Mouse (Mus musculus) thymus, postnatal 14 days (tissue): ENCODE data around the gene Stx16.

Source experiments
- DNase-seq: peaks from one replicate; pipeline ENCODE4 v3.0.0; 2021

The Stx16 gene

DNA sequence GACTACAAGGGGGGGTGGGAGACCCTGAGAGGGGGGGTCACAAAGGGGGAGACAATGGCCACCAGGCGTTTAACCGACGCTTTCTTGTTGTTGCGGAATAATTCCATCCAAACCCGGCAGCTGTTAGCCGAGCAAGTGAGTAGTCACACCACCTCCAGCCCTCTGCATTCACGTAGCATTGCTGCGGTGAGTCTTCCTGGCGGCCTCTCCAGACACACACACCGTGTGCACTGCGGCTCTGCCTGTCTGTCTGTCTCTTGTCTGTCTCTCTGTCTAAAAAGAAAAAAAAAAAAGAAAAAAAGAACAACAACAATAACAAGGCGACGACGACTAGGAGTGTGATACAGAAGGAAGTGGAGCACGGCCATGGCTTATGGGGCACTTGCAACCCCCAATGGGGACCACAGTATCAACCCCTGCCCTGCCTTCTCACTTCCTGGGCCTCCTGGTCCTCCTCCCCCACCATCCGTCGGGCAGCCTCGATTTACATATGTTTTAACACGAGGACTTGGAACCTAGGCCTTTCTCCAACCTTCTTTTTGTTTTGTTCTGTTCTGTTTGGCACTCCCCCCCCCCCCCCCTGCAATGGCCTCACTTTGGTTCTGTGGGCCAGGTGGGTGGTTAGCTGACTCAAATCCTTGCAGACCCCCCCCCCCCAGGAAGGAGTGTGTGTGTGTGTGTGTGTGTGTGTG is 1.0 kb downstream of the Stx16 start:
- peak; percentile 72 for DNase-seq

DNA sequence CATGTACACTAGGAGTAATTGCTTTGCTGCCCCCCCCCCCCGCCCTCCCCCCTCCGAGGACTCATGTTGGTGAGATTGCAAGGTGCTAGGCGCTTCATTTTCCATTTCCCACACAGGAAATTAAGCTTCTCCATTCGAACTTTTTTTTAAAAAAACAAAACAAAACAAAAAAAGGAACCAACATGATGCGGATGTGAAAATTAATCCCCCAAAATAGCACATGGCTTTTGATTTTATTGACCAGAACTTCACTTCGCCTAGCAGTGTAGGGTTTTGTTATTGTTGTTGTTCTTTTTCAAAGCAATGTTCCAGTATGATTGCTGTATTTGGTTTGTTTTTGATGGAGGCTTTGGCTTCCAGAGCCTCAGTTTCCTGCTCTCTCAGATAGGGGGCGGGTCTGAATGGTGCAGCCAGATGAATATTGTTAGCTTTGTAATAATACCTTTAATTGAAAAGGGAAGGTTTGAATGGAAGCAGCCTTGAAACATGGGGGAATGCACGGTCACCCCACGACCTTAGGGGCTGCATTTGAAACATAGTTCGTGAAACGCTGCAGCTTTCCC is 1.7 kb downstream of the Stx16 start:
- DNase-seq: peak; percentile 11

DNA sequence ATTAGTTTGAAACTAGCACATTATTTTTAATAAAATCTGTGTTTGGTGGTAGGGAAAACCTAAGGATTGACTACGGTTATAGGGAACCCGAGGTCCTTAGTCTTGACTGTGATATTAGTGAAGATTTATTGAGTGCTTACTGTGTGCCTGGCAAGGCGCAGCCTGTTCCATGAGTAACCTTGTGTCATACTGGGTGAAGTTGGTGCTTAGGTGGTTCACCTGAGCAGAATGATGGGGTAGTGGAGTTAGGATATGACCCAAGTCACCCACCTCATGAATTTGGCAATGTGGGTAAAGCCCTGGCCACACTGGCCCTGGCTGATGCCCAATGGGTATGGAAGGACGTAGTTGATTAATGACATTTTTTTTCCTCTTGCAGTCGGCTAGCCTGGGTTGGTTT is 5.7 kb downstream of the Stx16 start:
- no peak for DNase-seq

DNA sequence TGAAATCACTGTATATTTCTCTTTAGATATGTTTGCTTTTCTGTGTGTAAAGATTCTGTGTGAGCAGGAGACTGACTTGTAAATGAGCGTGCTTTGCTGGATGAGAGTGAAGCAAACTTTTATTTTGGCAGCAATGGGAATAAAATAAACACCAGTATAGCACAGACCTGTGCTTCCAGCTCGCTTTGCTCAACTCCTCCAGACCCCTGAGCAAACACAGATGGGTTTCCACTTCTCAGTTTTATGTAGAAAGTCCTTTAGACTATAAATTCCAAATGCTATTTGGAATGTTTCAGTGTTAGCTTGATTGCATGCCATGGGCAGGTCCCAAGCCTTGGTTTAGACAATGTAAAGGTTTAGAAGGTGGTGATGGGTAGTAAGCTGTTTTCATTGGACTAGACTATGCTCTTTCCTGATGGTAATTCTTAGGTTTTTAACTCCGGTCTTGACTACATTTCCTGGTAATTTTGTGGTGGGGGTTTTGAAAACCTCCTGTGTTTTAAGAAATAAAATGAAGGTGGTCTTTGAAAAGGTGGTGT is 6.3 kb downstream of the Stx16 start:
- no peak for DNase-seq

DNA sequence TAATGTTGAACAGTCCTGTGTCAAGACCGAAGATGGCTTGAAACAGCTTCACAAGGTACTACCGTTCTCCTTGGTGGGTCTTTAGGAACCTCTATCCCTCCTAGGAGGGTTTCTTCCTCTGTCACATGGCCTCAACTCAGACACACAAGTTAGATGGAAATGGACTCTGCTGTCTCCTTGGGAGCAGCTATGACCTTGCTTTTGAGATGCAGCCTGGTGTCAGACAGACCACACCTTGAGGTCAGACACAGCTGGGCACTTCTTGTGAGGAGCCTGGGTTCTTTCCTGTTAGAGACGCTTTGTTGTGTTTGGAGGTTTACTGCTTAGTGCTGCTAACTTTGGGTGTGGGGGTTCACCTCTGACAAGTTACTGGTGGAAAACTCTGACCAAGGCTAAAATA is 19.0 kb downstream of the Stx16 start:
- DNase-seq: no peak

DNA sequence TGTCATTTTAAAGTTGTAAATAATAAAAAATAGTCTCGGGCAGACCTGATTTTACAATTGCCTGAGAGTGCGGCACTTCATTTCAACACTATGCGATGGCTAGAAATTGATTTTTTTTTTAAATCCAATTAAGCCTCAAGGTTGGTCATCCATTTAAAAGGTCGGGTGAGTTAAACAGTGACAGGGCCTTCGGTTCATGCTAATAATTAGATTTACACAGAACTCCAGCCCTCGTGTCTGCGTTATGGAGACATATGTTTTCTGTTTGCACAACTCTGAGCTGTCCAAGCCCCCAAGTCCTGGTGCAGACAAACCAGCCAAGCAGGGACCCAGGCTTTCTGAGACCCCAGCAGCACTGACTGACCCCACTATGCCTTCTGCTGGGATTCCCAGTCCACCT is 26.3 kb downstream of the Stx16 start:
- DNase-seq: no peak

DNA sequence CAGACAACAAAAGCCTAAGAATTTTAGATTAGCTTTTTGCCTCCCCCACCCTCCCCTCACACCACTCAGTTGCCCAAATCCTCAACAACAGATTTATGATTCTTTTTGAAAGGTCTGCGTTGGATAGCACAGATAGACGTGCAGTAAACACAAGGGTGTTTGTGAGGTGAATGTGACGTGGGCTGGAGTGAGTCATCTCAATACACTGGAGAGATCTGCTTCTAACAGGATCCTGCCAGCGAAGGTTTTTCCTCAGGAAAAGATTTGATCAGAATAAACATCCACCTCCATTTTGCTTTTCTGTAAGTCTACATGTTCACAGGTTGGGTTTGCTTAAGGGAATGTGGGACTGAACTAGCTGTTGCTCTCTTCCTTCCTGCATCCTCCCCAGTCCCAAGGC is 27.4 kb downstream of the Stx16 start:
- DNase-seq: no peak

DNA sequence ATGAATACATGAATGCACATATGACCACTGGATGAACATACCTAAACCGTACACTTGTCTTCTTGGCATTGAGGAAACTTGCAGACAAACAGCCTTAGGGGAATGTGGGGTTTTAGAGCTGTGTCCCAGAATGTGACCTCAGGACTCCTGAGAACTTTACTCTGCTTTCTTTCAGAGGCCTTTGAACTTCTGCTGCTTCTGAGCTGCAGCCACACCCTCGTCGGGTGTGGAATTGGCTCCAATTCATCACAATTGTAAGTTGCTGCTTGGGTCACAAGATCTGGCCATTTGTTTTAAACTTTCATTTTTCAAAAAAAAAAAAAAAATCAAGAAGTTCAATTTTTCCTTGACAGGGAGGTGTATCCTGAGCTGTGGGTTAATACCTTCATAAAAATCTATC is 31.3 kb downstream of the Stx16 start:
- DNase-seq: no peak

DNA sequence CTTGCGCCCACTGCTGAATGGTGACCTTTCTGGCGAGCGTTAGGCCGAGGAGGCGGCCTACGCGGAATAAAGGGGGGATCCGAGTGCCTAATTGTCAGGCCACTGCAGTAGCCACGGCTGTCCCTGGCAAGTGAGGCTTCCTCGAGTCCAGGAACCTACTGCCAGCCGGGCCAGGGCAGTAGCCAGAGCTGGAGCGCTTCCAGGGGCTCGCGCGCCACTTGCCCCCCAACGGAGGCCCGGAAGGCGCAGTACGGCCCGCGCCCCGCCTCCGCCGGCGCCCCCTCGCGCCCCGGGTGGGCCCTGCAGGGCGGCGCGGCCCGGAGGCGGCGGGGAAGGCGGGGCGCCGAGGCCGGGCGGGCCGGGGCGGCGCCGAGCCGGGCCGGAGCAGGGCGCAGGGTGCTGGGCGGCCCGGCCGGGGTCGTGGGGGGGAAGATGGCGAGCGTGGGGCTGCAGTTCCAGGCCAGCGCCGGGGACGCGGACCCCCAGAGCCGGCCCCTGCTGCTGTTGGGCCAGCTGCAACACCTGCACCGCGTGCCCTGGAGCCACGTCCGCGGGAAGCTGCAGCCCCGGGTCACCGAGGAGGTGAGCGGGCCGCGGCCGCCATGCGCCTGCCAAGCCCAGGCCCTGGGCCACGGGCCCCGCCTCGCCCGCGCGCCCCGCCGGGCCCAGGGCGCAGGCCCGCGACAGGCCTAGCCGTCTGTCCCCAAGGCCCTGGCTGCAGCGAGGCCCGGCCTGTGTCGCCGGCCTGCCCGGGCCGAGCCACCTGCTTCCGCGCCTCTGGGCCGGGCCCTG is 34.1 kb downstream of the Stx16 start, which contains the start of gene Npepl1:
Gene Npepl1 (plus strand): TSS at position 359 of the 792 bp plus-strand sequence.
- peak; percentile 80 for DNase-seq

DNA sequence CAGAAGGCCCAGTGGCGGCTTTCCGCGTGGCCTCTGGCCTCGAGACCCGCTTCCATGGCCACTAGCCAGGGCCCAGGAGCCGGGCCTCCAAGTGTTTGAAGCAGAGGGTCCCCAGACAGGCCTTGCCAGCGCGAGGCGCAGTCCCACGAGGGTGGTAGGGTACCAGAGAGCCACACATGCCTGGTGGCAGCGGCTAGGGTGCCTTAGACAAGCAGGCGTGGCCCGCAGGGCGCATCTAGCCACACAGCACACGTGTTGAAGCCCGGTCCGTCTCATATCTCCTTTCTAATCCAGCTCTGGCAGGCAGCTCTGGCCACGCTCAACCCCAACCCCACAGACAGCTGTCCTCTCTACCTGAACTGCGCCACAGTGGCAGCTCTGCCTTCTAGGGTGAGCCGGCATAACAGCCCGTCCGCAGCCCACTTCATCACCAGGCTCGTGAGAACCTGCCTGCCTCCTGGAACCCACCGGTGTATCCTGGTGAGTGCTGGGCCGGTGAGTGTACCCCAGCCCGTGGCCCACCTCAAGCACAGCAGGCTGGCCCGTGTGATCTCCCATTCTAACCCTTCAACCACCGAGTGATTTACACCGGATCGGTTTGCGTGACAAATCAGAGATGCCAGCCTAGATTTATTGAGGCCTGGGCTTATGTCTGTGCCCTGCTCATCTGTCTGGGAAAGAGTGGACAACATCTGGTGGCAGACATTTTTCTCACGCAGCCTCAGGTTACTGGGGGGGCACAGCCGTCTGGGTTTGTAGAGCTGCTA is 34.9 kb downstream of the Stx16 start:
- peak; percentile 59 for DNase-seq

DNA sequence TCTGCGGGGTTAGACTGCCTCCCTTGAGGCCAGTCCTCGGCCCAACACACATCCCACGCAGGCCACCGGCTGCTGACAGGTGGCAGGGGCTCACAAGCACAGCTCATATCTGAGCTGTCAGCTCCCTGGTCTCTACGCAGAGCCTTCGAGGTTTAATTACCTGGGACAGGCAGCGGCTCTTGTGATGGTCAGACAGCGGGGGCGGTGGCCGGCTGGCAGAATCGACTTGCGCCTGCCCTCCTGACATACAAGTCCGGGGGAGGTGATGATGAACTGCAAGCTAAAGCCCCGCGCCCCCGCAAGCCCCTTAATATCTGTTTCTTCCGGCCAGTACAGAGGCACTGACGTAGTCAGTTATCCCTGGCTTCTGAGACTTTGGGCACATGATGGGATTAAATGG is 36.8 kb downstream of the Stx16 start:
- no peak for DNase-seq

DNA sequence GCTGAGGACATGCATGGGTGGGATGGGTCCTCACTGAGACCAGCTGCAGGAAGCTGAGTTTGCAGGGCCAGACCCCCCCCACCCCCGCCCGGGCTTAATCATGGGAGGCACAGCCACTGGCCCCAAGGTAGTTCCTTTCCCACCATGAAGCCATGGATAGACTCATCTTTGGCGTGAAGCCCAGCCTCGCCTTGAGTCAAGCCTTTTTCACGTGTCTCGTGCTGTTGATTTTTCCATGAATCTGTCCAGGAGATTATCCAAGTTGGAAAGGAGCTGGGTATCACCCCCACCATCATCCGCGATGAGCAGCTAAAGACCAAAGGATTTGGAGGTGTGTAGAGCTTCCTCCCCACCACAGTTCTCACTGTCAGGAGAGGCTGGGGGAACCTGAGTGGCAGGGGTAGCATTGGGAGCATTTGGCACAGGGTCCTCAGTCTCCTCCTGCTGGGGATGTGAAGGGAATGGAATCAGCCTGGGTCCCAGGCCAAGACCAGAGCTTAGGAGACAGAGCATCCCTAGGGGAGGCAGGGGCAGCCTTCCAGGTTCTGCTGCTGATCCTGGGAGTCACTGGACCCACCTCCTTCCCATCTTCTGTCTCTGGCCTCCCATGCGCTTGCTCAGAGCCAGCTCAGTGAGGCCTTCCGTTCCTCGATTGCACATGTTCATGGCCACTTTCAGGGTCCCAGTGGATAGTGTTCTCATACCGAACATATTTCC is 38.2 kb downstream of the Stx16 start:
- no peak for DNase-seq

DNA sequence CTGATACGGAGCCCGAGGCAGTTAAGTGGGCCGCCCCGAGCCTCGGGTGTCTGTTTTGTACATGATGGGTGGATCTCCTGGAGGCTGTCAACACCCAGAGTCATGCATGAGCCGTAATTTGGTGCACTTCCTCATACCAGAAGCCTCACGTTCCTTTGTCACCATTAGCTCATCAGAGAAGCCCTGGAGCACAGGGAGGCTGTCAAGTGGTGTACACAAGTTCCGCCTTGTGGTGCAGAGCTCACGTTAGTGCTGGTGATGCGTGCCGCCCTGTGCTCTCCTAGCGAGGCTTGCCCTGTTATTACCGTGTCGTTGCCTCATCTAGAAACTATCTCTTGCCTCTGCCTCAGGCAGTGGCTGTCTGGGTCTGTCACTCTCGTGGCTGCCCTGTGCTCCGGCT is 40.8 kb downstream of the Stx16 start:
- no peak for DNase-seq

DNA sequence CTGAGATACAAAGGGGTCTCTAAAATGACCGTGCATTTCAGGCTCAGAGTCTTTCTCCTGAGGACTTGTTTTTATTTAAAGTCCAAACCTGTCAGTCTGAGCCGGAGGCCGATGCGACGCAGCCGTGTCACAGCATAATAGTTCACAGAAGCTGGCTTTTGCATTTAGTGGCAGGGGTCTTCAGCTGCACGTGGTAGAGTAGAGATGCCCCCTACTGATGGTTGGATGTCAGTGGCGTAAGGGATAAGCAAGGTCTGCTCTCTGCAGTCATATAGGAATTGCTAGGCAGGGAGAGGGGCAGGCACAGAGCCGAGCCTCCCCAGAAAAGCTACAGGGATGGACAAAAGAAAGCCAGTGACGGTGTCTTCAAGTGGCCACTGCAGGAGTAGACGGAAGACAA is 42.0 kb downstream of the Stx16 start:
- no peak for DNase-seq

DNA sequence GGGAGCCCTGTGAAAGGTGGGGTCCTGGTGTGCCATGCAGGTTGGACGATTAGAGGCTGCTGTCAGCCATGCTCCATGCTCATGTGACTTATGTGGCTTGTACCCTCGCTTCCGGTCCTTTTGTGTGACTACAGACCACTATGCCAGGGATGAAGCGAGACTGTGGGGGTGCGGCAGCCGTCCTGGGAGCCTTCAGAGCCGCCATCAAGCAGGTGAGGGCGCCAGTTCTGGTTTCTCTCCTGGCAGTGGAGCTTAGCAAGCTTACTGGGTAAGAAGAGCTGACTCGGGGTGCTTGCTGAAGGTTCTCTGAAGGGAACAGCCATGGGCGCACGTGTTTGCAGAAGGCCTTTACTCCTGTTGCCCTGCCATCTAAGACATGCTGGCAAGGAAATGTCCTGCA is 43.2 kb downstream of the Stx16 start:
- DNase-seq: no peak

DNA sequence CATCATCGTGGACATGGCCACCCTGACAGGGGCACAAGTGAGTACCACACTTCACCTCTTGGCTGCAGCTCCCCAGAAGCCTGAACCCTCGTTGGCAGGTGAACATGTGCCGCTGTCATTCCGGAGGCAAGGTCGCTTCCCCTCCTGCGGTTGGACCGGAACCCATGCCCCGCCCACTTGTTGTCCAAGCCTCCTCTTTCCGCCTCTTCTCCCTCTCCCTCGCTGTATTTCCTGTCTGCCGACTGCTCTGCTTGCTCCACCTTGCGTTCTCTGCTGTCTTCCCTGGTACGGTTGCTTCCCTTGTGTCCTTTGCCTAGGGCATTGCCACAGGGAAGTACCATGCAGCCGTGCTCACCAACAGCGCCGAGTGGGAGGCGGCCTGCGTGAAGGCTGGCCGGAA is 44.5 kb downstream of the Stx16 start:
- DNase-seq: no peak

DNA sequence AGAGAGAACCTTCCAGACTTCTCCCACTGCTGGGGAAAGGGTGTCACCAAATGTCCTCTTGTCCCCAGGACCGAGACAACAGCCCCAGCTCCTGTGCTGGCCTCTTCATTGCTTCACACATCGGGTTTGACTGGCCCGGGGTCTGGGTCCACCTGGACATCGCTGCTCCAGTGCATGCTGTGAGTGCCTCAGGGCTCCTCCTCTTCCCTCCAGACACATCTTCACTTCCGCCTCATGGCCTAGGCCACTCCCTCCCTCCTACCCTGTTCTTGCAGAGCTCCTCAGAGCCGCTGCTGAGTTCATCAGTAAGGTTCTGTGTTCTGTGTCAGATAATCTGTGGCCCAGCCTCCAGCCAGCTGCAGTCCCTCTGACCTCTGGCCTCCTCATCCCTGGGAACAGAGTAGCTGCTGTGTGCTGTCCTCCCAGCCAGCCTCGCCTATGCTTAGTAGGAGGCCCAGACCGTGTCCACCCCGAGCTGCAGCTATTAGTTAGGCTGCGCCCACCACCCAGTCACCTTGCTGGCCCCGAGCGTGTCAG is 45.4 kb downstream of the Stx16 start:
- no peak for DNase-seq

DNA sequence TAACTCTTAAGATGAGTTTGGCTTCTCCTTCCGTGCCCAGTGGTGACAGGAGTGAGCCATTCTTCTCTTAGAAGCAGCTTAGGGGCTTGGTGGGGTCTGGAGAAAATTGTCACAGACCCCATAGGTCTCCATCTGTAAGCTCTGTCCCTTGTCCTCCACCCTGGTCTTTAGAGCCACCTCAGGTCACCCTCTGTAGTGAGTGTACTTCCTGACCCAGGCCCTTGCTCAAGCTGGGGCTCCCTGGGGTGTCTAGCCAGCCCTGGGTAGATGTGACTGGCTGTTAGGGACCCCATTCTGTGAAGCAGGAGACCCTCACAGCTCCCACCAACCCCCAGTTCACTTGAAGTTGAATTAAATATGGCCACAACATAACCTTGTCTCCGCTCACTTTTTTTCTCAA is 46.2 kb downstream of the Stx16 start:
- DNase-seq: no peak

DNA sequence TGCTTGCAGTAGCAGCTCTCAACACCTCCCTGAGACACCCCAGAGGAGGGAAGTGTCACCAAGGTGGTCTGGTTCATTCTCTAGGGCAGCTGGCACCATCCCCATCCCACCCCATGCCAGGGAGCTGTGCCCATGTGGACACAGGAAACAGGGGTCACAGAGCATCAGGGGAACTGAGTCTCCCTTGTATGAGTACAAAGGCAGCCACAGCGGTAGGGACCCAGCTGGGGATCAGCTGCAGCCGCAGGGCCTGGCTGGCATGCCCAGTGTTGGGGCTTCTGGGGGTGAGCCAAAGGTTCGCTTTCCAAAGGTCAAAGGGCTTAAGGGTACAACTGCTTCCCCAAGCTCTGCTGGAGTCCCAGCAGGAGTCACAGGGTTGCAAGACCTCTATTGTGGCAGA is 47.6 kb downstream of the Stx16 start:
- DNase-seq: no peak

DNA sequence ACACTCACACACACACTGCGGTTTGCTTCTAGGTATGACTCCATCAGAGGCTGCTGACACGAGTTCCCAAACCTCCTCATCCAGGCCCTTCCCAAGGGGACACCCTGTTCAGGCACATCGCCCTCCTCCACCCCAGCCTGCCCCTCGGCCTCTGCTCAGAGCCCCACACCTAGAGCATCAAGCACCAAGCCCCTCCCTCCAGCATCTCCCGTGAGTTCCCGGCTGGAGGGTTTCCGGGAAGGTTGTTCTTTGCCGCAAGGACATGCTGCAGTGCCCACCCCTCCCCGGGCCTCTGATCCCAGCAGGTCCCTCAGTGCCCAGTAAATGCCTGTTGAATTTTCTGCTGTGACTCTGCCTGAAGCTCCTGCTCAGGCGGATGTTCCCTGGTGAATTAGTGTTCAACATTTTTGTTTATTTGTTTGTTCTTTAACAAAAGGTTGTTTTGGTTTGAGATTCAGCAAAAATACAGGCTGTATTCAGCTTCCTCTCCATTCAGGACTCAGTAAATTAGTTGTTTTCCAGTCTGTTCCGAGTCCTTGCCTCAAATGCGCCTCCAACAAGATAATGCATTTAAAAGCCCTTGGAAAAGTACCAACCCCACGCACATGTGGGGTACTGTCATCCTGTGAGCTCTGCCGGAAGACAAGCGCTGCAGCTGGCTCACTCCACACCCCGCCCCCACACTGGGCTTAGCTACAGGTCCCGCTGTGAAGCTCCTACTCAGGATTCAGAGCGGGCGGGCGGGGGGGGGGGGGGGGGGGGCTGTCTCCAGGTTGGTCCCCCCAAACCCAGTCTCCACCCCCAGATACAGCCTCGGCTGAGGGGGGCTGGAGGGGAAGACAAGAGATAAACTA is 50.6 kb downstream of the Stx16 start:
- DNase-seq: peak; percentile 72

DNA sequence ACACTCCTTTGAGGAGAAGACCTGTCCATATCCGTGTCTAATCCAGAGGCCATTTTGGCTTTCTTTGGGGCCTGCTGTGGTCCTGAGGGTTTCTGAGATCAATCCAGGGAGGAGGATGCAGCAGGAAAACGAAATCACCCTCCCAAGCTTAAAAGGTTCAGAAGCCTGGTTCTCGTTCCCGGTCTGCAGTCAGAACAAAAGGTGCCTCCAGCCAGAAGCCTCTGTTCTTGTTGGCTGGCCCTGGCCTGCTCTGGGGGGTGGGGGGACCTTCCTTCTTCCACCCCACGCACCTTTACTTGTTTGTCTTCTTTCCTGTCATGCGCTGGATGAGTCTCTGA is 51.2 kb downstream of the Stx16 start:
- no peak for DNase-seq
